Mouse (Mus musculus) forebrain, embryonic 12.5 days (tissue): ENCODE data around the gene Eef1e1. TPM values are rescaled to one million over a fixed set of nuclear protein-coding genes. Genes with fewer than 3 reads are reported as not detected.

Experiments used
- ATAC-seq: fragments of 200-750 bp; cut with Nextera tagmentation; 2 replicates; pipeline ENCODE4 v1.8.0; 2017; ENCODE audit warnings: moderate TSS enrichment; ENCODE audit not compliant: low FRiP score
- H3K27ac ChIP-seq: fragments of 300-500 bp; sonication (generic); 2 replicates; pipeline ENCODE4 v1.5.1; 2016; ENCODE audit warnings: mild to moderate bottlenecking
- H3K27me3 ChIP-seq: fragments of 300-500 bp; sonication (generic); 2 replicates; pipeline ENCODE4 v1.6.1; 2016; ENCODE audit warnings: mild to moderate bottlenecking
- H3K36me3 ChIP-seq: fragments of 300-500 bp; sonication (generic); replicated peaks from 2 replicates; pipeline ENCODE4 v1.6.1; 2016; ENCODE audit warnings: mild to moderate bottlenecking
- H3K4me1 ChIP-seq: fragments of 300-500 bp; sonication (generic); 2 replicates; pipeline ENCODE4 v1.6.1; 2016
- H3K4me2 ChIP-seq: fragments of 300-500 bp; sonication (generic); 2 replicates; pipeline ENCODE4 v1.6.1; 2016; ENCODE audit warnings: mild to moderate bottlenecking, moderate library complexity
- H3K4me3 ChIP-seq: fragments of 300-500 bp; sonication (generic); replicated peaks from 2 replicates; pipeline ENCODE4 v1.5.1; 2016; ENCODE audit warnings: mild to moderate bottlenecking
- H3K9ac ChIP-seq: fragments of 300-500 bp; sonication (generic); 2 replicates; pipeline ENCODE4 v1.6.1; 2016; ENCODE audit warnings: mild to moderate bottlenecking
- H3K9me3 ChIP-seq: fragments of 300-500 bp; sonication (generic); 2 replicates; pipeline ENCODE4 v1.6.1; 2016
- WGBS: fragments of 180-500 bp; shearing (Covaris S2); methylation state at CpG from one replicate; pipeline ENCODE4 v1.1.7; 2016; 5-methylcytosine and 5-hydroxymethylcytosine counted together
- polyA plus RNA-seq: library from polyadenylated mRNA; unstranded; fragments of >200 nt; fragmentation: Nextera tagmentation; extraction: Ambion mirVana; gene quantifications from 2 replicates; pipeline ENCODE4 v1.2.1, GENCODE M21; 2016

Gene Eef1e1
- polyA plus RNA-seq, 1 experiment from 2014 or later: 62.8 TPM

- Histone ChIP-seq H3K9ac (no peak overlapping the region), H3K4me2 (no peak overlapping the region), H3K36me3 (no peaks in the 10 kb centered on the region), H3K27ac (no peak overlapping the region), H3K4me1 (peaks cover 5% of the 10 kb centered on the region; the same call in 1 of the 2 replicates), H3K27me3 (no peaks in the 10 kb centered on the region), H3K4me3 (no peak overlapping the region), H3K9me3 (no peaks in the 10 kb centered on the region)
- WGBS: 64% methylated on average over 3 of the region's 3 CpGs
- no peak for ATAC-seq
These were observed 61.8 kb downstream of the Eef1e1 start for GRCm38 (mm10) chr13:38597076-38597475.

- H3K36me3 ChIP-seq: no peaks in the 10 kb centered on the region
- H3K4me1 ChIP-seq: peaks cover 5% of the 10 kb centered on the region; the same call in 1 of the 2 replicates
- H3K4me3 ChIP-seq: no peak overlapping the region
- H3K4me2 ChIP-seq: no peak overlapping the region
- H3K9ac ChIP-seq: no peak overlapping the region
- no peaks in the 10 kb centered on the region for H3K9me3 ChIP-seq
- WGBS: 80% methylated on average over 4 of the region's 4 CpGs
- no peak overlapping the region for H3K27ac ChIP-seq
- H3K27me3 ChIP-seq: no peaks in the 10 kb centered on the region
- ATAC-seq: no peak
These were observed 62.4 kb downstream of the Eef1e1 start for GRCm38 (mm10) chr13:38596461-38596860.

Other genes starting within 250 kb of the Eef1e1 start
- gene Txndc5, start 130.2 kb downstream of the Eef1e1 start, polyA plus RNA-seq: 95.5 and 99.0 TPM in 2 replicates
- gene Bloc1s5, start 23.9 kb downstream of the Eef1e1 start, polyA plus RNA-seq: 22.3 and 24.9 TPM in 2 replicates